Mouse (Mus musculus) induced T-regulatory cell, adult 2 months (primary cell): ENCODE results near the gene Glt6d1.

ENCODE experiments used
- DNase-seq: peaks from one replicate; pipeline ENCODE4 v3.0.0-alpha.2; 2012; ENCODE audit warnings: low read depth

Gene Glt6d1

DNA sequence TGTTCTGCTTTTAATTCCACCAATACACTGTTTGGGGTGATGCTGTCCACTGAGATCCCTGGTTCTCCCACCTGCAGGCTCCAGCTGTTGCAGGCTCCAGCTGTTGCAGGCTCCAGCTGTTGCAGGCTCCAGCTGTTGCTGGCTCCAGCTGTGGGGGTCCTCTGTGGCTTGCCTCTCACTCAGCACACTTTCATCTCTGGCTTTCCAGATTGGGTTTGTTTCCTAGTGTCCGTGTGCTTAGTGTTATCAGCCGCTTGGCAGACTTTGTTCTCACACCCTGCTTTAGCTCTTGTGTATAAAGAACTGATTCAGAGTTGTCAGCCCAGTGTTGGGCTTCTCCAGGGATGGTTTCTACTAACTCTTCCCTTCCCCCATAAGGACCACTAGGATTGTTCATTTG lies 18.0 kb downstream of the Glt6d1 start:
- no peak for DNase-seq

DNA sequence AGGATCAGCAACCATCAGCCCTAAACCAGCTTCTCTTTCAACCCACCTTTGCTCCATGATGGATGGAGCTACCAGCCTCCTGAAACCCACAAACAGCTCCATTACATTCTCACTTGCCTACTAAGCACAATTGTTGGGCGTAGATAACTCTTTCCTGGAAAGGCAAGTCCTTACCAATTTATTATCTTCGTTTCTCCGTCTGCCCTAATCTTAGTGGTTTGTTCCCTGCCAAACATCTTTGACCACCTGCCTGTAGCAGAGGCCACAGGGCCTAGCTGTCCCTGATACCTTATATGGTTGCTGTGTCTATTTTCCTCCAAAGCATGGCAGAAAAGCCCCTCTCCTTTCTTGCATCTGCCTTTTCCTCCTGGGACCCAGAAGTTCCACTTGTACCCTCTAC lies 26.6 kb downstream of the Glt6d1 start:
- no peak for DNase-seq

DNA sequence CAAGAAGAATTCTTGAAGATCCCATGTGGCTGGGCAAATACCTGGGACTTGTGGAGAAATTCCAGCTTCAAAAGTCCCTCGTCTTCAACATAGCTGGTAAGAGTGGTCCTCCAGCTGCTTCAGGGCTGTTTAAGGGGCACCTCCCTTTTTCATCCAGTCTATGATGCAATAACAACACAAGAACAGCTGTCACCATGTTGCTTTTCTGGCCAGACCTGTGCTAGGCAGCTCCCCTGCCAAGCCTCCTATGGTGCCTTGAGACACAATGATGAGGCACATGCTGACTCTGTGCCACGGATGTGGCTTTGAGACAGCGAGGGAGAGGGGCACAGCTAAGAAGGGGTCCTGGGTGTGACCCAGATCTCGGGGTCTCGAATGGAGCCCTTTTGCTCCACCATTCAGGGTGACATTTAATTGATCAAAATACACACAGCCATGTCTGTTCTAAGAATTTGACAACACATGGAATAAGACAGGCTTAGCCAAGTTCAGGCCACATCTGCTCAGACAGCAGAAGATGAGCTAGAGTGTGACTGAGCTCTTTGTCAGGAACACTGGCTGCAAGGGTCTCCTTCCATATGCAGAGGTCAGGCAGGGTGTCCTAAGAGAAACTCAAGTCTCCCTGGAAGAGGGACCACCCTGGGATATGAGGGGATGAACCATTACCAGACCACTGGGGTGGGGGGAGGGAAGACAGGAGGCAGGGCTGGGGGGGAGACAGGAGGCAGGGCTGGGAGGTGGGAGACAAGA lies 29.9 kb downstream of the Glt6d1 start:
- DNase-seq, result no peak

DNA sequence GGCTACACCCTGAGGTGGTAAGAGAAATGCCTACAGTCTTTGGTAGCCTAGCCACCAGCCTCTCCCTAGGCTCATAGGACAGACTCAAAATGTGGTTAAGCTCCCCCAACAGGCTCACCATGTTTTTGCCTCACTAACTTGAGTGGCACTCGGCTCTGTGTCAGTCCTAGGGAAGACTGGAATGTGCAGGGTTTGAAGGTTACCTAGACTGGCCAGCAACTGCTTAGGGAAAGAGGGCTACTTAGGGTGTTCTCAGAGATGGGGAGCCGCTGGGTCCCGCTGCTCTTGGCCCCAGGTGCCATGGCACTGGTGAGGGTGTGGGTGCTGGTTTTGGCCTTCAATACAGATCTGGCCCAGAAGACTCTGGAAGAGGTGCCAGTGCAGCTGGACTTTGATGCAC lies 33.7 kb downstream of the Glt6d1 start, which contains the start of gene Gm13539:
Gene Gm13539 (plus strand): TSS at position 301 of the 400 bp plus-strand sequence.
- DNase-seq, result no peak

DNA sequence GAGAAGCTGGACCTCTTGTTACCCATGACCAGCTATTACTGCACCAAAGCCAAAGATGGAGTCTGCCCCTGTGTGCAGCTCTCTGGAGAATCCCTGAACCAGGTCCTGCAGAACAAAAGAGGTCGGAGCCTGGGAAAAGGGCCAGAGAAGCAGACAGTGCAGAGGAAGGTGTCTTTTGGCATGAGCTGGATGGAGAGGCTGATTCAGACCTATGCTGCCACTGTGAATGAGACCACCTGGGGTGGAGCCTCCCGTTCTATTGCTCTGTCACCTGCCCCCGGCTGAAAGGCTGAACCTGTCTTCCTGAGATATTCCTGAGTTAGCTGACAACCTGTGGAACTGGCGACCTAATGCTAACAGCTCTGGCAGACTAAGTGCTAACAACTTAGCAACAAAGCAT lies 34.7 kb downstream of the Glt6d1 start:
- DNase-seq, result no peak

DNA sequence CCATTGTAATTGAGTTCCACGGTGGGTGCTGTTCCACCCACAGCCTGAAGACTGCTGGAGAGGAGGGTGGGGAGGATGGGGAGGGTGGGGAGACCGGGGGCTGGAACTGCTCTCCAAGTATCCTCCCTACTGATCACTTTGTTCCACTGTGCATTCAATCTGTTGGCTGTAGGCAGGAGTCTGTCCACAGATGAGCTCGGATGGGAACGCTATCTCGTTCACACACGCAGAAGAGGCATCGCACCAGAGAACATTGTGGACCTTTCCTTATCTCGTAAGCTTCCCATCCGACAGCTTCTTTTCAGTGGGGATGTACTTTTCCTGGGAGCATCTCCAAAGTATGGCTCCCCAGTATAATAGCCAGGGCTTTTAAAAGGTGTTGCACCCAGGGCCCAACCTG lies 36.6 kb downstream of the Glt6d1 start:
- no peak for DNase-seq

DNA sequence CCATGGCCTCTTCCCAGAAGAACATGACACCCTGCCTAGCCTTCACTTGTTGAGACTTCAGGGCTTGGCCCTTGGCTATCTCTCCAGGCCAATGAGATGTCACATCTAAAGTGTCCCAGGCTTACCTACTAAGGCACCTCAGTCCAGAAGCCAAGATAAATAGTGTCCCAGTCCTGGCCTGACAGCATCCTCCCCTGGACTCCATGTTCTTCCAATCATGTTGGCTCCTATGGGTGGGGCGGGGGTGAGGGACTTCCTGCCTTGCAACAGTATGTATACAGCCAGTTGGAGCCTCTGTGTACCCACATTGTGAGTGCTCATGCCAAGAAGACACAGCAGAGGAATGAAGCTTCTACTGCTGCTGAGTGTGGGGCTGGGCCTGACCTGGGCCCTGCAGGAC lies 38.9 kb downstream of the Glt6d1 start, which contains the start of gene Lcn11:
Gene Lcn11 (plus strand): TSS at position 301 of the 400 bp plus-strand sequence.
- DNase-seq, result no peak

DNA sequence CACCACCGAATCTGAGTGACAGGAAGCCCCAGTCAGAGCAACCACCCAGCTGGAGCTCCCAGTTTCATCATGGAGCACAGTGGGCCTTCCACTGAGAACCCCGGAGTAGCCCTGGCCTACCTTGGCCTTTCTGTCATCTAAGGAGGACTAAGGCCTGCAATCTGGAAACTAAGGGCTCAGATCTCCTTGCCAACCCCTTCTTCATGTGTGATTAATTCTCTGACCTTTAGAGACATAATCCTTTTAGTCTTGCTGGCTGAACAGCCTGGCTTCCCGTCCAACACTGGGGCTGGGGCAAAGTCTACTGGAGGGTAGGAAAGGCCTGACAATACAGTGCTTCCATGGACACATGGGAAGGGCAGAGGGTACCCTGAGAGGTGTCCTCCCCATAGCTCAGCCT lies 39.7 kb downstream of the Glt6d1 start:
- no peak for DNase-seq

DNA sequence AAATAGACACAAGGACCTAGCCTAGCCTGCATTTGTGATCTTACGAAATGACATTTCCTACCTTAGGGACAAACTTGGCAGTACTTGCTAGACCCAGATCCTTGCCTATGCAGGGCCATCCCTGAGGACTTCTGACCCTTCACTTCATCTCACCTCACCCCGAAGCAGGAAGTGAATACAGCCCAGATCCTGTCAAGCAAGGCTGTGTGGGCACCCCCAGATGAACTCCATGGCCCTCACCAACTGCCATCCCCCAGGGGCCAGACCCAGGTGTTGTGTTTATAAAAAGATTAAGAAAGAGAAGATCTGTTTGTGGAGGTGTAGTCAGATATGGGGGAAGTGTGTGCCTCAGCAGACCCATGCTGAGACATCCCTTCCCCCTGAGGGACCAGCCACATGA lies 41.0 kb downstream of the Glt6d1 start:
- no peak for DNase-seq

DNA sequence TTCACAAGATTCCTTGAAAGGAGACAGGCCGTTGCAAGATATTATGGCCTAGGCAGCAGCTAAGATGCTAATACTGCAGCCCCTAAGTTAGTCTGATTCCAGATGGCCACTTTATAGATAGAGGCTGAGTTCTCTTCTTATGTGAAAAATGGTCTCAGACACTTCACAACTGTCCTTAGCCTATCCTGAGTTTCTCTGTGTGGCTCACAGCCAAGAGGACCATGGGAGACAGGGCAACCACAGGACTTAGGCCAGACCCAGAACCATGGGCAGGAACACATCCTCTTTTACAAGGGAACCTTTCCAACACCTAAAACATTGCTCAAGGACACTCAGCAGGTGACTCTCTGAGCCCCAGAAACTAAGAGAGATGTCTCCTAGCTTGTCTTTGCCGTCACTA lies 42.1 kb downstream of the Glt6d1 start:
- no peak for DNase-seq

DNA sequence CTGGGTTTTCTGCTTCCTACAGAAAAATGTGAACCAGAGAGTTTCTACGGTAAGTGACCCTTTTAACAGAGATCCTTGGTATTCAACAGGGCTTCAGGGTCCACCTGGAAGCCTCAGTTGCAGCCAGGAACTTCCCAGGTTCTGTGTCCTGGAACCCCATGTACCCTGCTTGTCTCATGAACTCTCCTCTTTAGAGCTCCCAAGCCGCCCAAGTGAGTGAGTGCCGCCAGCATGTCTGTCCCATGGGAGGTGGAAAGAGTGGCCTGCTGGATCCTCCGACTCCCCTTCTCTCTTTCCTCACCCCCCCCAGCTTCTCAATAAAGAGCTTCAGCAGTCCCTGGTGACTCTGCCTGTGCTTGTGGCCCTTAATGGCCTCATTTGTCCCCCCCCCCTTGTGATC lies 47.9 kb downstream of the Glt6d1 start:
- no peak for DNase-seq

DNA sequence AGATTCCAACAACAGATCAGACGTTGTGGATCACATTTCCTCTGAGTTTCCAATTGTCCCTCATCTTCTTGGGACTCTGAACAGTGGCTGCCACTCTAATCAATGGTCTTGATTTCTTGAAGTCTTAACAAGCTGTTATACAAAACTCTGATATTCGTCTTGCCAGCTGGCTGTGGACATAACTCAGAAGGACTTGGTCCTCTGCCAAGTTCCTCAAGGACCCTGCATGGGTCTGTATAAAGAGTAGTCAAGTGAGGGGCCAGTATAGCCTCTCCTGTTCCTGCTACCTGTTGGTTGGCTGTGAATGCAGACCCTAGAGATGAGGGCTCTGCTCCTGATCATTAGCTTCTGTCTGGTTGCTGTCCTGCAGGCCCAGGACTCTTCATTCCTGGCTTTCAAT lies 50.4 kb downstream of the Glt6d1 start, which contains the start of gene Lcn3:
Gene Lcn3 (plus strand): TSS at position 301 of the 400 bp plus-strand sequence.
- no peak for DNase-seq

DNA sequence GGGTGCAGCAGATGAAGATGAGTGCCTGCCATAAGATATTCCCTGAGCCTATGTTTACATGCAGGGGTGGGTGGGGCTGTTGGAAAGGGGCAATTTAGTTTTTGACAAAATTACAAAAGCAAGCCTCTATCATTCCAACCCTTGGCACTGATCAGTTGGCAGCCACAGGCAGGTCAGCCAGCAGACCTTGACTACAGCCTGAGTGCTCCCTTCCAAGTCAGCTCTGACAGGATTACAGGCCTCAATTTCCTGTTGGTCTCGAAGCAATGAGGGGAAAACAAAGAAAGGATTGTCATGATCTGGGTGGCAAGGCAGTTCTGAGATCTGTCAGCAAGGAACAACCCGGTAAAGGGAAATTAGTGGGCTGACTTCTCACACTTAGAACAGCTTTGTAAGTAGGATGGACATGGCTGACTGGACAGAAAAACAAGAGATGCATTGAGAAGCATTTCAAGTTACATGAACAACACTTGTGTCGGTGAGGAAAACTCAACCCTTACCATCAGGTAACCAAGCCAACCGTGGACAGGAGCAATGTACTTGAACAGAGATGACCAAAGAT lies 57.5 kb downstream of the Glt6d1 start:
- DNase-seq, result no peak

DNA sequence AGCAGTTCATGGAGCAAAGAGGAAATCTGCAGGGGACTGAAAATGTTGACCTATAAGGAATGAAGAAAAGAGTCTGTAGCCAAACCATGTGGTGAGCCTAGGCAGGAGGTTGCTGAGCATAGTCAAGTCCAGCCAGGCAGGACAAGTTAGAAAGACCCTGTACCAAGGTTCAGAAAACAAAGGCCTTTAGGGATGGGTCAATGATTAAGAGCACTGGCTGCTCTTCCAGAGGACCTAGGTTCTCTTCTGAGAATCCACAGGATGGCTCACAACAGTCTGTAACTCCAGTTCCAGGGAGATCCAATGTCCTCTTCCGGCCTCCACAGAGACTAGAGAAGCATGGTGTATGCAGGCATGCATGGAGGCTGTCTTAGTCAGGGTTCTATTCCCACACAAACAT lies 61.4 kb downstream of the Glt6d1 start:
- no peak for DNase-seq
